Mouse (Mus musculus) heart, adult 2 months (tissue): Measurements from ENCODE around the gene Nrap. TPM values are rescaled to one million over a fixed set of nuclear protein-coding genes. Genes with fewer than 3 reads are reported as not detected.
A peak's percentile ranks its signal among the peaks of the same experiment; 100 is the strongest.

Experiments used
- DNase-seq, 2 experiments: peaks; one replicate each; pipeline ENCODE4 v3.0.0; 2021
- H3K27ac ChIP-seq: fragments of 200-600 bp; 2 replicates; pipeline ENCODE4 v1.8.1; 2022
- H3K27me3 ChIP-seq: fragments of 200-500 bp; 2 replicates; pipeline ENCODE4 v1.6.1; 2012; ENCODE audit warnings: mild to moderate bottlenecking, low read length, inconsistent platforms, mixed read lengths; ENCODE audit not compliant: control insufficient read depth, insufficient read depth
- H3K36me3 ChIP-seq: fragments of 200-500 bp; 2 replicates; pipeline ENCODE4 v1.6.1; 2012; ENCODE audit warnings: low read length, inconsistent platforms; ENCODE audit not compliant: control insufficient read depth, insufficient read depth
- H3K4me1 ChIP-seq: fragments of 200-500 bp; 2 replicates; pipeline ENCODE4 v1.6.1; 2011; ENCODE audit warnings: low read length; ENCODE audit not compliant: control insufficient read depth, insufficient read depth
- H3K4me3 ChIP-seq: fragments of 200-600 bp; 2 replicates; pipeline ENCODE4 v1.8.1; 2022
- H3K79me2 ChIP-seq: fragments of 200-500 bp; replicated peaks from 2 replicates; pipeline ENCODE4 v1.6.1; 2012; ENCODE audit warnings: mild to moderate bottlenecking, inconsistent platforms, low read length, moderate library complexity, mixed read lengths; ENCODE audit not compliant: control insufficient read depth, insufficient read depth
- H3K9ac ChIP-seq: fragments of 200-500 bp; 2 replicates; pipeline ENCODE4 v1.6.1; 2012; ENCODE audit warnings: low read depth, mild to moderate bottlenecking, control low read depth, inconsistent platforms, low read length, mixed read lengths
- CTCF ChIP-seq: fragments of 200-600 bp; IDR thresholded peaks from 2 replicates; pipeline ENCODE4 v1.8.1; 2022; ENCODE audit warnings: antibody characterized with exemption, mild to moderate bottlenecking, moderate library complexity
- EP300 ChIP-seq: fragments of 200-500 bp; IDR thresholded peaks from 2 replicates; pipeline ENCODE4 v1.6.1; 2011; ENCODE audit warnings: low read depth, low read length, control low read depth; ENCODE audit not compliant: insufficient read depth
- POLR2A ChIP-seq: fragments of 200-500 bp; IDR thresholded peaks from 2 replicates; pipeline ENCODE4 v1.6.1; 2011; ENCODE audit warnings: mild to moderate bottlenecking, low read depth, low read length, control low read depth; ENCODE audit not compliant: insufficient read depth
- WGBS: fragments of 180-500 bp; shearing (Covaris S2); methylation state at CpG from one replicate; pipeline ENCODE4 v1.1.7; 2018; 5-methylcytosine and 5-hydroxymethylcytosine counted together
- intact Hi-C: fragments of 180-260 bp; cut with DNase I; formaldehyde crosslinking; loops from one replicate; pipeline ENCODE4 v1.15.1; 2025
- long read RNA-seq: library from polyadenylated mRNA; stranded (forward); transcript quantifications from one replicate; pipeline ENCODE4 v2.0.0, GENCODE M21; 2021
- polyA plus RNA-seq: library from polyadenylated mRNA; depleted of rRNA; stranded (reverse); fragments of >200 nt; gene quantifications from 2 replicates; pipeline ENCODE4 v1.2.3, GENCODE M21; 2012; rRNA removed
- total RNA-seq, 2 experiments: library from RNA; stranded (reverse); gene quantifications; 2 replicates each; pipeline ENCODE4 v1.2.3; 2021

Gene Nrap
- total RNA-seq (100 to 1,000 TPM; 307 to 420 TPM), polyA plus RNA-seq (135 and 161 TPM in 2 replicates)
- long read RNA-seq, full-length matches to known transcripts = 41 of 179 reads
- long read RNA-seq, partial matches to known transcripts = 119 of 179 reads
- long read RNA-seq, other reads (novel, unspliced or antisense) = 19 of 179 reads

GRCm38 (mm10) chr19:56389879-56390278, at the start of gene Nrap:
Gene Nrap (minus strand): TSS chr19:56390037.
- Histone ChIP-seq H3K36me3 (peaks cover 6% of the 10 kb centered on the region), H3K9ac (peak within 1 kb of the TSS; percentile 81), H3K79me2 (no peaks in the 10 kb centered on the region), H3K4me1 (peaks cover 1% of the 10 kb centered on the region; the same call in 1 of the 2 replicates), H3K27ac (peak within 1 kb of the TSS; percentile 95), H3K27me3 (no peaks in the 10 kb centered on the region), H3K4me3 (peak within 1 kb of the TSS; percentile 28)
- peak in 1 of 2 experiments; percentile 72 for DNase-seq
- peak; percentile 82 for TF ChIP-seq POLR2A
- TF ChIP-seq CTCF = no peak
- 0 out of 2 replicates have a peak, but pooled peaks have one; percentile 44 for TF ChIP-seq EP300
- intact Hi-C loops = no loop called here
- 63% methylated on average over 11 of the region's 11 CpGs for WGBS

GRCm38 (mm10) chr19:56439072-56439434, 49.2 kb upstream of the Nrap start:
- DNase-seq = no peak
- no peak for TF ChIP-seq CTCF
- TF ChIP-seq POLR2A = no peak
- TF ChIP-seq EP300 = no peak
- Histone ChIP-seq H3K9ac (no peak overlapping the region), H3K4me3 (no peak overlapping the region), H3K27me3 (no peaks in the 10 kb centered on the region), H3K4me1 (no peaks in the 10 kb centered on the region), H3K27ac (no peak overlapping the region), H3K79me2 (no peaks in the 10 kb centered on the region), H3K36me3 (no peaks in the 10 kb centered on the region)
- WGBS = 37% methylated on average over 6 of the region's 6 CpGs
- intact Hi-C loops = no loop called here

- peak; percentile 26 to 36 for DNase-seq
- TF ChIP-seq POLR2A (no peak), EP300 (no peak), CTCF (no peak)
- Histone ChIP-seq H3K79me2 (no peaks in the 10 kb centered on the region), H3K4me3 (no peak overlapping the region), H3K36me3 (no peaks in the 10 kb centered on the region), H3K4me1 (no peaks in the 10 kb centered on the region), H3K9ac (no peak overlapping the region), H3K27ac (no peak overlapping the region), H3K27me3 (no peaks in the 10 kb centered on the region)
- 52% methylated on average over 7 of the region's 7 CpGs for WGBS
- intact Hi-C loops = no loop called here
Observed at GRCm38 (mm10) chr19:56438357-56439071, 48.7 kb upstream of the Nrap start.

- WGBS = 84% methylated on average over 13 of the region's 13 CpGs
- H3K27me3 ChIP-seq = no peaks in the 10 kb centered on the region
- H3K4me1 ChIP-seq = no peaks in the 10 kb centered on the region
- DNase-seq = no peak
- no peak overlapping the region for H3K4me3 ChIP-seq
- no peak overlapping the region for H3K27ac ChIP-seq
- H3K36me3 ChIP-seq = no peaks in the 10 kb centered on the region
- no peak overlapping the region for H3K9ac ChIP-seq
- intact Hi-C loops = no loop called here
- H3K79me2 ChIP-seq = no peaks in the 10 kb centered on the region
- TF ChIP-seq CTCF = no peak
- no peak for TF ChIP-seq POLR2A
- TF ChIP-seq EP300 = no peak
Observed at GRCm38 (mm10) chr19:56436380-56436779, 46.5 kb upstream of the Nrap start.

GRCm38 (mm10) chr19:56433581-56433980, 43.7 kb upstream of the Nrap start:
- intact Hi-C loops = no loop called here

GRCm38 (mm10) chr19:56432706-56433105, 42.9 kb upstream of the Nrap start:
- intact Hi-C loops = no loop called here
- Histone ChIP-seq H3K79me2 (no peaks in the 10 kb centered on the region), H3K9ac (no peak overlapping the region), H3K27me3 (no peaks in the 10 kb centered on the region), H3K27ac (no peak overlapping the region), H3K4me3 (no peak overlapping the region), H3K36me3 (no peaks in the 10 kb centered on the region), H3K4me1 (no peaks in the 10 kb centered on the region)
- no peak for TF ChIP-seq EP300
- no peak for TF ChIP-seq POLR2A
- no peak for TF ChIP-seq CTCF
- 96% methylated on average over 10 of the region's 10 CpGs for WGBS
- no peak for DNase-seq

More at GRCm38 (mm10) chr19:56433581-56433980, 43.7 kb upstream of the Nrap start:
- Histone ChIP-seq H3K9ac (no peak overlapping the region), H3K36me3 (no peaks in the 10 kb centered on the region), H3K27me3 (no peaks in the 10 kb centered on the region), H3K4me3 (no peak overlapping the region), H3K4me1 (no peaks in the 10 kb centered on the region), H3K27ac (no peak overlapping the region), H3K79me2 (no peaks in the 10 kb centered on the region)
- 92% methylated on average over 7 of the region's 7 CpGs for WGBS
- TF ChIP-seq POLR2A (no peak), EP300 (no peak), CTCF (no peak)
- no peak for DNase-seq
